Mouse (Mus musculus) left cerebral cortex, postnatal 10 days (tissue): ENCODE measurements around the gene Smc5. TPM values are rescaled to one million over a fixed set of nuclear protein-coding genes. Genes with fewer than 3 reads are reported as not detected.

Experiments used
- DNase-seq, 2 experiments: peaks; one replicate each; pipeline ENCODE4 v3.0.0; 2021 to 2022; ENCODE audit warnings: low spot score in 2 of 2, mixed read lengths in 1 of 2; ENCODE audit errors: extremely low spot score in 1 of 2
- intact Hi-C: fragments of 180-260 bp; cut with DNase I; formaldehyde crosslinking; loops from one replicate; pipeline ENCODE4 v1.15.1; 2025
- total RNA-seq, 2 experiments: library from RNA; stranded (reverse); gene quantifications; 2 replicates each; pipeline ENCODE4 v1.2.3; 2021

The Smc5 gene
- total RNA-seq, 2 experiments from 2014 or later = 42.7 to 47.6 TPM

GRCm38 (mm10) chr19:23202106-23202505 is 71.6 kb downstream of the Smc5 start:
- intact Hi-C loops = no loop called here
- no peak for DNase-seq

GRCm38 (mm10) chr19:23193076-23193475 is 80.6 kb downstream of the Smc5 start:
- DNase-seq = no peak
- intact Hi-C loops = no loop called here

GRCm38 (mm10) chr19:23191486-23191885 is 82.2 kb downstream of the Smc5 start:
- intact Hi-C loops = no loop called here
- DNase-seq = no peak

- DNase-seq = no peak
- intact Hi-C loops = no loop called here
Measured at GRCm38 (mm10) chr19:23189744-23190143, 84.0 kb downstream of the Smc5 start.

- intact Hi-C loops = no loop called here
- no peak for DNase-seq
Measured at GRCm38 (mm10) chr19:23188986-23189385, 84.7 kb downstream of the Smc5 start.

GRCm38 (mm10) chr19:23187732-23188131 is 86.0 kb downstream of the Smc5 start:
- DNase-seq = no peak
- intact Hi-C loops = no loop called here

- intact Hi-C loops = no loop called here
- DNase-seq = no peak
Measured at GRCm38 (mm10) chr19:23184068-23184467, 89.6 kb downstream of the Smc5 start.

- intact Hi-C loops = no loop called here
- no peak for DNase-seq
Measured at GRCm38 (mm10) chr19:23183493-23183892, 90.2 kb downstream of the Smc5 start.

GRCm38 (mm10) chr19:23178533-23178932 is 95.2 kb downstream of the Smc5 start:
- DNase-seq = no peak
- intact Hi-C loops = no loop called here

GRCm38 (mm10) chr19:23175511-23175910 is 98.2 kb downstream of the Smc5 start:
- intact Hi-C loops = no loop called here
- no peak for DNase-seq

- DNase-seq = no peak
- intact Hi-C loops = no loop called here
Measured at GRCm38 (mm10) chr19:23175090-23175489, 98.6 kb downstream of the Smc5 start.

- intact Hi-C loops = no loop called here
- DNase-seq = no peak
Measured at GRCm38 (mm10) chr19:23171136-23171535, 102.6 kb downstream of the Smc5 start.

GRCm38 (mm10) chr19:23170476-23170875 is 103.2 kb downstream of the Smc5 start:
- intact Hi-C loops = no loop called here
- DNase-seq = peak in 1 of 2 experiments; percentile 66

- intact Hi-C loops = no loop called here
- DNase-seq = no peak
Measured at GRCm38 (mm10) chr19:23169659-23170050, 104.0 kb downstream of the Smc5 start.

GRCm38 (mm10) chr19:23168899-23169658 is 104.6 kb downstream of the Smc5 start:
- intact Hi-C loops = no loop called here
- no peak for DNase-seq

- peak in 1 of 2 experiments; percentile 50 for DNase-seq
- intact Hi-C loops = no loop called here
Measured at GRCm38 (mm10) chr19:23166550-23167284, 107.0 kb downstream of the Smc5 start.

- no peak for DNase-seq
- intact Hi-C loops = no loop called here
Measured at GRCm38 (mm10) chr19:23164651-23165240, 109.0 kb downstream of the Smc5 start.

- DNase-seq = no peak
- intact Hi-C loops = no loop called here
Measured at GRCm38 (mm10) chr19:23163361-23163760, 110.3 kb downstream of the Smc5 start.

GRCm38 (mm10) chr19:23162877-23163276 is 110.8 kb downstream of the Smc5 start:
- intact Hi-C loops = no loop called here
- DNase-seq = no peak

- intact Hi-C loops = no loop called here
- DNase-seq = no peak
Measured at GRCm38 (mm10) chr19:23162387-23162809, 111.3 kb downstream of the Smc5 start.
